Mouse (Mus musculus): Measurements from ENCODE around the gene Sbno2. TPM values are rescaled to one million over a fixed set of nuclear protein-coding genes. Genes with fewer than 3 reads are reported as not detected.

The Sbno2 gene
- total RNA-seq, 2 experiments from 2014 or later: 14.5 to 22.0 TPM

DNA sequence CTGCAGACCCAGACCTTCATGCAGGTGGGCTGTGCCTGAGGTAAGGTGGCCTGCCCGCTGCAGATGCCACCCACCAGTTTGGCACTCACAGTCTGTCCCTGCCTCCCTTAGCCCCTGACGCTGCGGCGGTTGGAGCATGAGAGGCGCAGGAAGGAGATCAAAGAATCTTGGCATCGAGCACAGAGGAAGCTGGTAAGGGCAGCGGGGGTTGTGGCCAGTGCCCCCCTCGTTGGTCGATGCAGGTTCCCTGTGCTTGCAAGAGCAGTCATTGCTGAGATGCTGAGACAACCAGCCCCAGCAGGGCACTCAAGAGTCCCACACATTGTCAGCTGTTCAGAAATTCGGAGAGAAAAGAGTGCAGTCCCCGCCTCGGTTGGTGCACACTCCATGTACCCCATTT, 83.2 kb downstream of the Sbno2 start:
- no peak for DNase-seq (ENCODE audit: extremely low spot score in 1 of 2, low spot score in 1 of 2)

DNA sequence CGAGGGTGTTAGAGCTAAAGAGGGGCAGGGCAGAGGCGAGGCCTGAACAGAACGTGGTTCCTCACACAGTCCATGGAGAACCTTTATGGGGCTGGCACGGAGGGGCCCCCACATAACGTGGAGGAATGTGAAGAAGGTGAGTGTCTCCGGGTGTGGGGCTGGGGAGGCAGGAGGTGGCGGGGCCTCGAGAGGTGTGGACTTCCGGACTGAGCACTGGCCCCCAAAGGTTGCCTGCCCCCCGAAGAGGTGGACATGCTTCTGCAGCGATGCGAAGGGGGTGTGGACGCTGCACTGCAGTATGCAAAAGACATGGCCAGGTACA, 84.1 kb downstream of the Sbno2 start:
- DNase-seq (ENCODE audit: extremely low spot score in 1 of 2, low spot score in 1 of 2): no peak

DNA sequence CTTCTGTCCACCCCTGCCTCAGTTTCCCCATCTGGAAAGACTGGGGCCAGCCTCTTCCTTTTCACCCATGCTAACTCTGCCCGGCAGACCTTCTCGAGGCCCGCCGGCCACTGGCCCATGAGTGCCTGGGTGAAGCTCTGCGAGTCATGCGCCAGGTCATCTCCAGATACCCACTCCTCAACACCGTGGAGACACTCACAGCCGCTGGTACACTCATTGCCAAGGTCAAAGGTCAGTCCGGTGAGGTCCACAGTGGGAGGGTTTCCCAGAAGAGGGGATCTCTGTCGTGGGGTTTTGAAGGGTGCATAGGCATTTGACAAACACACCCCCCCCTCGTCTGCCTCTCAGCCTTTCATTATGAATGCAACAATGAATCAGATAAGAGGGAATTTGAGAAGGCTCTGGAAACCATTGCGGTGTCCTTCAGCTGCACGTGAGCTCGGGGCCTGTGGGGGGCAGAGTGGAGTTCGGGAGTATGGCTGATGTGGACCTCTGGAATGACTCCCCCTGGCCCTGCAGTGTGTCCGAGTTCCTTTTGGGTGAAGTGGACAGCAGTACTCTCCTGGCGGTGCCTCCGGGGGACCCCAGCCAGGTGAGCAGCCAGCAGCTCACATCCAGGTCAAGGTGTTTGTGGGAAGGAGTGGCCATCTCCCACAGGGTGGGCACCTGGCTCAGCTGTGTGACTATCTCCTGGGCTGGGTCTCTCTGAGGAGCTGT, 84.6 kb downstream of the Sbno2 start:
- no peak for DNase-seq (ENCODE audit: extremely low spot score in 1 of 2, low spot score in 1 of 2)

DNA sequence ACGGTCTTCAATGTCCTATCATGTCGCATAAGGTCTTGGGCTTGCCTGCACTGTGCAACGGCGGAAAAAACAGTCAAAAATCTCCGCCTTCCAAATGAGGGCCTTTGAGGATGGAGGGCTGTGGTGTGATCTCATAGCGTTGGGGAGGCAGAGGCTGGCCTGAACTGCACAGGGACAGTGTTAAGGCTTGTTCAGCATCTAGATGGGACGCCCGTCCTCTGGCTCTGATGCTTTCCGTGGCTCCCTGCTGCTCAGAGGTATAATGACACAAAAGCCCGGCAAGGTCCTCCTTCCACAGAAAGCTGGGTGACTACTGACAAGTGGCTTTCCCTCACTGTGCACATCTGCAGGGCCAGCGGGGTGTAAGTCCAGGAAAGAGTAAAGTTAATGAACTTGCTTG, 85.2 kb downstream of the Sbno2 start:
- no peak for DNase-seq (ENCODE audit: extremely low spot score in 1 of 2, low spot score in 1 of 2)

DNA sequence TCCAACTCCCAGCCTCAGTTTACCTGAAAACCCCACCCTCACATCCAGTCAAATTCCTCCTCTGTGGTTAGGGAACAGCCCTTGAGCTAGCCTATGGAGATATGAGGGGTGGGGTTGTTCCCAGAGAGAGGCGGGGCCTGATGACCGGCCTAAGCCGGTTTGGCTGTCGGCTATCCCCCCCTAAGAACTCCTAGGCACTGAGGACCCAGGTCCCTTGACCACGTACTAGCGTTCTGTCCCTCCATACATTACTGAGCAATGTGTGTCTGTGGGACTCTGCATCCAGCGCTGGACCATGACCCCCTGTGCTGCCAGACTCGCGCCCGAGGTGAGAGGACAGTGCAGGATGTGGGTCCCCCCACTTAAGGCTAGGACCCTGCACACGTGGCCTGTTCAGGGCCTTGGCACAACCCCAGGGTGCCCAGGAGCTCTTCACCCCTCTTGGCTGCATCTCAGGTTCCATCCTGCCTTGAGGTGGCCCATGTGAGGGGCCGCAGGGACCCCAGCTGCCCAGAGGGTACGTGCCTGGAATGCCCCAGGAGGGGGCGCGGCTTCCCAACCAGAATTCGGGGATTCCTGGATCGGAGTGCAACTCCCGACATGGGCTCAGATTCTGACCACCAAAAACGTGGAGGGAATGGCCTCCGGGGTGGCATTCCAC, 85.8 kb downstream of the Sbno2 start:
- DNase-seq (ENCODE audit: extremely low spot score in 1 of 2, low spot score in 1 of 2): no peak

DNA sequence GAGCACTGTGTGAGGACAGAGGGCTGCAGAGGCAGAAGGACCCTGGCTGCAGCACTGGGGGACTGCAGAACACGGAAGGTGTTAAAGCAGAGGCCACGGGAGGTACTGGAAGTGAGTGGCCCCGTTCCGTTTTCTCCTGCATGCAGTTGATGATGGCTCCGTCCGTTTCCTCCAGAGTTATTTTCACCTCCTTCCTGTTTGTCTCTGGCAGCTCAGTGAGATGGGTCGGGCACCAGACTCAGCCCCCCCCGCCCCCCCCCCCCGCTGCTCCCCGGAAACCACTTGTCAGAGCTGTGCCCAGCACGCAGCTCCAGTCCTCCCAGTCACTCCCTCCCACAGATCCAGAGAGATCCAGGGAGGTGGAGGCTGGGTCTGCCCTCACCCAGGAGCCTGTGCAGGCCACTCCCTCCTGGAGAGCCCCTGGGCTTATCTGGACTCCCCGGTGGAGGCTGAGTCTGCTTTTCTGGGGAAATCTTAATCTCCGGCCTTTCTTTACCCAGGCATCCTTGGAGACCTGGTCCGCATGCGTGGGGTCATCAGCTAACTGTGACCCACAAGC, 86.6 kb downstream of the Sbno2 start:
- DNase-seq (ENCODE audit: extremely low spot score in 1 of 2, low spot score in 1 of 2): no peak

DNA sequence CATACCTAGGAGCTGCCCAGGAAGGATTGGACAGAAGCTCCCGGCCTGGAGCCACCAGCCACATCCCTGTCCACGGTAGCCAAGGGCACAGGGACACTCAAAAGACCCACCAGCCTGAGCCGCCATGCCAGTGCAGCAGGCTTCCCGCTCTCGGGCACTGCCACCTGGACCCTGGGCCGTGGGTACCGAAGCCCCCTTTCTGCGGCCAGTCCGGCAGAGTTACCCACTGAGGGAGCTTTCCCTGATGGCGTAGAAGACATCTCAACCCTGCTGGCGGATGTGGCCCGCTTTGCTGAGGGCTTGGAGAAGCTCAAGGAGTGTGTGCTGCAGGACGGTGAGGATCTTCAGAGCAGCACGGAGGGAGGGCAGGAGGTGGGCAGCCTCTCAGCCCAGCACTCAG, 87.6 kb downstream of the Sbno2 start:
- DNase-seq (ENCODE audit: extremely low spot score in 1 of 2, low spot score in 1 of 2): no peak

DNA sequence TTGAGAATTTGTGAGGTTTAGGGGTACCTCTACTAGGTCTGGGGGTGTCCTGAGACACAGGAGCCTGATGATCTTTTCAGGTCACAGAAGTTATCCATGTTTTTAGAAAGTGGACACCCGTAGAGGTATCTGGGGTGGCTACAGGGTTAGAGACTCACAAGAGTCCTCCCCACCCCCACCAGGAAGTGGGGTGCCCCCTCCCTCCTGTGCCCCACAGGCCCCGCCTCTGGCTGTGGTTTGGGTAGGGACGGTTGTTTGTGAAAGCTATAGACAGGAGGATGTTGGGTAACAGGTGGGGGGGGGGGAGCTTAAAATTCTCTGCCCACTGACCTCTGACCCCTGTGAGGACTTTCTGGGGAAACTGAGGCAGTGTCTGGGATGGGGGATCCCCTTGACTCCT, 88.0 kb downstream of the Sbno2 start:
- no peak for DNase-seq (ENCODE audit: extremely low spot score in 1 of 2, low spot score in 1 of 2)

DNA sequence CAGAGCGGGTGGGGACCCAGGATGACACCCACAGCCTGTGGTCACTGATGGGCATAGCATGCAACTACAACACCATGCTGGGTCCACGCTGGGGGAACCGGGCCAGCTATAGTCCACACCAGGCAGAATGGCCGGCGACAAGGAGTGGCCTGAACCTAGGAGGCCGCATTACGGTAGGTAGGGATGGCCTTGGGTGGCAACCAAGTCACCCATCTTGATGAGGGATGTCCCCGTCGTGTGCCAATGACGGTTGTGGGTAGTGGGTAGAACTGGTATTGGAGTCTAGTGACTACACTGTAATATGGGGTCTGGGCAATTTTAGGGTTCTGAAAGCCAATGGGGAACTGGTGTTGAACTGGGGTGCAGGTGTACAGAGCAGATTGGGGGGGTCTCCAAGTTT, 88.4 kb downstream of the Sbno2 start:
- no peak for DNase-seq (ENCODE audit: extremely low spot score in 1 of 2, low spot score in 1 of 2)

DNA sequence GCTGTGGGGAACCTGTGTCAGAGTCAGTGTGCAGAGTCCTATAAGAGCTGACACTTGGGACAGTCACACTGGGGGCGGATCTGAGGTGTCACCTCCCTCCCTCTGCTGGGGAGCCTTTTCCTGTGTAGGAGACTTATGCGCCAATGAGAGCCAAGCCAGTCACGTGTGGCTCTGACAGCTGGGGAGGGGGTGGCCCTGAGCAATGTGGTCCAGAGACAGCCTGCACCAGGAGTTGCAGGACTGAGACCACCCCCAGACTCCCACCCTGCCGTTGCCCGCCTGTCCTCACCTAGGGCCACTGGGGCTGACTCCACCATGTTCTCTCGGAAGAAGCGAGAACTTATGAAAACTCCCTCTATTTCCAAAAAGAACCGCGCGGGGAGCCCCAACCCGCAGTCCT, 88.9 kb downstream of the Sbno2 start, which contains the start of gene Arhgap45:
TSS of gene Arhgap45 (plus strand) at position 143 of the 400 bp plus-strand sequence.
- DNase-seq (ENCODE audit: extremely low spot score in 1 of 2, low spot score in 1 of 2): no peak

DNA sequence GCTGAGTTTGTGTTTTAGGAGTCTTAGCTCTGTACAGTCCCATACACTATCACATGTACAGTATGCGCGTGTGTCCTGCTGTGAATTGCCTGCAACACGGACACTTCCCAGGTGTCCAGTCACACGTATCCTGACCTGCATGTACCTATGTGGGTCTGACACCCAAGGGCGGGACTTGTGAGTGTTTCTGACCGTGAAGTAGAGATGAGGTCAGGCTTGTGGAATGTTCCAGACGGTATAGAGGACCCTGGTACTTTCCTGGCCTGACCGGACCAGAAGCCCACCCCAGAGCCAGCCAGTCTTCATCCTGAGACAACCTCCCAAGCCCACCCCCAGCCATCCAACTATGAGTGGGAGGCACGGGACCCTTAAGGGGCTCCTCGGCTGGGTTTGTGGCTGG, 89.8 kb downstream of the Sbno2 start:
- DNase-seq (ENCODE audit: extremely low spot score in 1 of 2, low spot score in 1 of 2): no peak

DNA sequence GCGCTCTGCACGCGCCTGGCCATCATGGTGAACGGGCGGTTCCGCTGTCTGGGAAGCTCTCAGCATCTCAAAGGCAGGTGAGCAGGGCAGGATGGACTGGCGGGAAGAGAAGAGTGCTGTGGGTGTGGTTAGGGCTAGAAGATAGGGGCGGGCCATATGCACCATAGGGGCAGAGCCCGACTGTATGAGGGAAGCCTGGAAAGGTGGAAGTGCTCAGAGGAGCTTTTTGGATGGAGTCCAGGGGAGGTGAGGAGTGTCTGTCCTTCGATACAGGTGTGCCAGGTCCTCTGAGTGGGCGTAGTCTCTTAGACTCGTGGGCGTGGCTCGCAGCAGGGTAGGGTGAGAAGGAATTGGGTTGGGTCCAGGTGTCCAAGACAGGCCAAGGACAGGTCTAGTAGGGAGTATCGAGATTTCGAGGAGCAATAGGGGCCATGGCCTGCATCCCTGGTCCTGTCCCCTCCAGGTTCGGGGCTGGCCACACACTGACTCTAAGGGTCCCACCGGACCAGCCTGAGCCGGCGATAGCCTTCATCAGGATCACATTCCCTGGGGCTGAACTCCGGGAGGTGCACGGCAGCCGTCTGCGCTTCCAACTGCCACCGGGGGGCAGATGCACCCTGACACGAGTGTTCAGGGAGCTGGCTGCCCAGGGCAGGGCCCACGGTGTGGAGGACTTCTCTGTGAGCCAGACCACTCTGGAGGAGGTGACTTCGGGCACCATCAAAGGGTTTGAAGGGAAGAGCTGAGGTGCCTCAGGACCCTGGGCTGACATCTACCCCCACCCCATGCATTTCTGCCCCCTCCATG, 90.7 kb downstream of the Sbno2 start:
- no peak for DNase-seq (ENCODE audit: extremely low spot score in 1 of 2, low spot score in 1 of 2)

DNA sequence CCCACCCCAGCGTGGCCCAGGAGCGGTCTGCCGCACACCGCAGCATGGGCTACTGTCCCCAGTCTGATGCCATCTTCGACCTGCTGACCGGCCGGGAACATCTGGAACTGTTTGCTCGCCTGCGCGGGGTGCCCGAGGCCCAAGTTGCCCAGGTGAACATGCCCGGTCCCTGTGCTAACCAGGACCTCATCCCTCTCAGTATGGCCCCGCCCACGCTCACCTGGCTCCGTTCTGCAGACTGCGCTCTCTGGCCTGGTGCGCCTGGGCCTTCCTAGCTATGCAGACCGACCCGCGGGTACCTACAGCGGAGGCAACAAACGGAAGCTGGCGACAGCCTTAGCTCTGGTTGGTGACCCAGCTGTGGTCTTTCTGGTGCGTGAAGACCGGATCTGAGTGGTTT, 91.8 kb downstream of the Sbno2 start:
- DNase-seq (ENCODE audit: extremely low spot score in 1 of 2, low spot score in 1 of 2): no peak

DNA sequence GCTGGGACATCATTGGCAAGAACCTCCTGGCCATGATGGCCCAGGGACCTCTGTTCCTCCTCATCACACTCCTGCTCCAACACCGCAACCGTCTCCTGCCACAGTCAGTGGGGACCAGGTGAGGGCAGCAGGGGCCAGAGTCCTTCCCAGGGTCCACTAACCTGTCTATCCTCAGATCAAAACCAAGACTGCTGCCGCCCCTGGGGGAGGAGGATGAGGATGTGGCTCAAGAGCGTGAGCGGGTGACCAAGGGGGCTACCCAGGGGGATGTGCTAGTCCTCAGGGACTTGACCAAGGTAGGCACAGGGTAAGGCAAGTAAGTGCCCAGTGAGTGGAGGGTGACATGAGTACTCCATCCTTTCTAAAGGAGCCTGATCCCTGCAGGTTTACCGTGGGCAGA, 93.6 kb downstream of the Sbno2 start:
- DNase-seq (ENCODE audit: extremely low spot score in 1 of 2, low spot score in 1 of 2): no peak

Other genes with a start within 250 kb of the Sbno2 start
- 1 to 10 TPM; 1.1 to 1.4 TPM for gene Prtn3, start 231.1 kb downstream of the Sbno2 start, total RNA-seq (2021)
- 10 to 100 TPM; 32.4 to 34.4 TPM for gene Plppr3, start 230.9 kb downstream of the Sbno2 start, total RNA-seq (2021)
- not detected for gene Elane, start 219.3 kb downstream of the Sbno2 start, total RNA-seq (2021)
- gene Cfd, start 214.7 kb downstream of the Sbno2 start, total RNA-seq (2021): not detected
- 10 to 100 TPM; 55.5 to 56.2 TPM for gene Med16, start 196.6 kb downstream of the Sbno2 start, total RNA-seq (2021)
- gene Gm26602, start 194.7 kb downstream of the Sbno2 start, total RNA-seq (2021): not detected
- gene Kiss1r, start 188.6 kb downstream of the Sbno2 start, total RNA-seq (2021): 1 to 10 TPM; 6.6 to 6.7 TPM
- 100 to 1,000 TPM; 428 to 450 TPM for gene R3hdm4, start 184.4 kb downstream of the Sbno2 start, total RNA-seq (2021)
- 1 to 10 TPM; 4.6 to 6.9 TPM for gene Arid3a, start 178.5 kb downstream of the Sbno2 start, total RNA-seq (2021)
- gene Wdr18, start 145.4 kb downstream of the Sbno2 start, total RNA-seq (2021): 10 to 100 TPM; 42.9 to 45.8 TPM
- gene Grin3b, start 134.9 kb downstream of the Sbno2 start, total RNA-seq (2021): under 1 TPM; 0.12 to 0.15 TPM
- 100 to 1,000 TPM; 125 to 131 TPM for gene Tmem259, start 121.2 kb downstream of the Sbno2 start, total RNA-seq (2021)
- 1 to 10 TPM; 5.8 to 6.0 TPM for gene Cnn2, start 117.0 kb downstream of the Sbno2 start, total RNA-seq (2021)
- gene Abca7, start 109.1 kb downstream of the Sbno2 start, total RNA-seq (2021): 10 to 100 TPM in 1 of 2 experiments, 1 to 10 TPM in 1; 9.6 to 10.2 TPM
- 1 to 10 TPM; 3.3 to 4.3 TPM for gene Arhgap45, start 88.9 kb downstream of the Sbno2 start, total RNA-seq (2021)
- gene Polr2e, start 65.8 kb downstream of the Sbno2 start, total RNA-seq (2021): 10 to 100 TPM; 86.6 to 91.0 TPM
- 100 to 1,000 TPM; 486 to 515 TPM for gene Gpx4, start 58.4 kb downstream of the Sbno2 start, total RNA-seq (2021)
- gene Stk11, start 10.2 kb upstream of the Sbno2 start, total RNA-seq (2021): 10 to 100 TPM; 89.1 to 94.3 TPM
- 100 to 1,000 TPM; 338 to 391 TPM for gene Atp5d, start 33.1 kb upstream of the Sbno2 start, total RNA-seq (2021)
- 100 to 1,000 TPM; 399 to 401 TPM for gene Cbarp, start 35.3 kb upstream of the Sbno2 start, total RNA-seq (2021)
- 10 to 100 TPM; 61.4 to 82.4 TPM for gene Midn, start 42.7 kb upstream of the Sbno2 start, total RNA-seq (2021)
- 10 to 100 TPM; 69.5 to 97.5 TPM for gene Cirbp, start 60.4 kb upstream of the Sbno2 start, total RNA-seq (2021)
- gene 1600002K03Rik, start 67.4 kb upstream of the Sbno2 start, total RNA-seq (2021): 1 to 10 TPM; 5.8 to 6.2 TPM
- gene Efna2, start 73.9 kb upstream of the Sbno2 start, total RNA-seq (2021): 10 to 100 TPM; 11.9 to 12.7 TPM
- gene Mum1, start 120.9 kb upstream of the Sbno2 start, total RNA-seq (2021): 10 to 100 TPM; 39.5 to 48.9 TPM
- 100 to 1,000 TPM; 196 to 223 TPM for gene Ndufs7, start 143.6 kb upstream of the Sbno2 start, total RNA-seq (2021)
- 10 to 100 TPM; 43.1 to 54.7 TPM for gene Gamt, start 155.4 kb upstream of the Sbno2 start, total RNA-seq (2021)
- gene Dazap1, start 155.9 kb upstream of the Sbno2 start, total RNA-seq (2021): 10 to 100 TPM; 76.8 to 91.2 TPM
- gene Rps15, start 186.9 kb upstream of the Sbno2 start, total RNA-seq (2021): 100 to 1,000 TPM; 790 to 900 TPM
- 100 to 1,000 TPM; 101 to 115 TPM for gene Apc2, start 190.4 kb upstream of the Sbno2 start, total RNA-seq (2021)
- gene 2310011J03Rik, start 215.0 kb upstream of the Sbno2 start, total RNA-seq (2021): 10 to 100 TPM; 20.7 to 26.3 TPM
- 1 to 10 TPM; 2.3 to 2.8 TPM for gene Pcsk4, start 223.9 kb upstream of the Sbno2 start, total RNA-seq (2021)
- 10 to 100 TPM in 1 of 2 experiments, 1 to 10 TPM in 1; 9.7 to 10.6 TPM for gene Reep6, start 224.4 kb upstream of the Sbno2 start, total RNA-seq (2021)
- gene Adamtsl5, start 242.8 kb upstream of the Sbno2 start, total RNA-seq (2021): 1 to 10 TPM; 3.8 to 5.5 TPM

Measured in layer of hippocampus, postnatal 25 days (tissue).